Mouse (Mus musculus) G1E (cell line): ENCODE results near the gene Prlhr. TPM values are rescaled to one million over a fixed set of nuclear protein-coding genes. Genes with fewer than 3 reads are reported as not detected.
A peak's percentile ranks its signal among the peaks of the same experiment; 100 is the strongest.

Experiments
- ATAC-seq: 2 replicates; pipeline ENCODE4 v1.8.0; 2016; ENCODE audit warnings: mild to moderate bottlenecking; ENCODE audit not compliant: insufficient number of reproducible peaks, poor library complexity, low FRiP score, severe bottlenecking; ENCODE audit errors: extremely low read depth
- DNase-seq: peaks from one replicate; pipeline ENCODE4 v3.0.0; 2012; ENCODE audit warnings: low spot score
- H3K27me3 ChIP-seq: 2 replicates; pipeline ENCODE4 v1.6.1; 2012; ENCODE audit warnings: mild to moderate bottlenecking, low read length, inconsistent platforms; ENCODE audit not compliant: insufficient read depth
- H3K36me3 ChIP-seq: replicated peaks from 2 replicates; pipeline ENCODE3; 2012; ENCODE audit warnings: mild to moderate bottlenecking, inconsistent platforms
- H3K4me1 ChIP-seq: 2 replicates; pipeline ENCODE4 v1.6.1; 2012; ENCODE audit warnings: low read depth, low read length, inconsistent platforms, mixed read lengths; ENCODE audit not compliant: insufficient read depth
- H3K4me3 ChIP-seq: 2 replicates; pipeline ENCODE4 v1.5.1; 2012; ENCODE audit warnings: low read depth, mild to moderate bottlenecking, inconsistent platforms, low read length, moderate library complexity, mixed read lengths
- H3K9me3 ChIP-seq: replicated peaks from 2 replicates; pipeline ENCODE4 v1.6.1; 2012; ENCODE audit warnings: inconsistent platforms
- CTCF ChIP-seq: IDR thresholded peaks from 2 replicates; pipeline ENCODE4 v1.5.1; 2012; ENCODE audit warnings: low read depth, low read length, inconsistent platforms, mixed read lengths
- GATA1 ChIP-seq: IDR thresholded peaks from 2 replicates; pipeline ENCODE4 v1.6.1; 2012; ENCODE audit warnings: borderline replicate concordance, low read length, inconsistent platforms, mixed read lengths
- GATA2 ChIP-seq: IDR thresholded peaks from 2 replicates; pipeline ENCODE4 v1.6.1; 2012; ENCODE audit warnings: low read depth, low read length, inconsistent platforms, borderline replicate concordance
- POLR2AphosphoS5 ChIP-seq: IDR thresholded peaks from 2 replicates; pipeline ENCODE4 v1.6.1; 2012; ENCODE audit warnings: low read depth, low read length, inconsistent platforms; ENCODE audit not compliant: insufficient replicate concordance
- TAL1 ChIP-seq: conservative IDR thresholded peaks from 2 replicates; pipeline ENCODE4 v1.6.1; 2012; ENCODE audit warnings: low read depth, low read length, inconsistent platforms, mixed read lengths
- polyA plus RNA-seq: library from polyadenylated mRNA; stranded (reverse); fragments of >175 nt; gene quantifications from 2 replicates; pipeline ENCODE4 v1.2.3, GENCODE M21; 2012
- total RNA-seq, 2 experiments: library from RNA; stranded (forward) in 1 of 2; stranded (reverse) in 1 of 2; fragments of 200-1000 nt in 1 of 2; fragments of >200 nt in 1 of 2; fragmentation: Nextera tagmentation in 1 of 2; gene quantifications; 2 replicates each; pipeline ENCODE4 v1.2.3; 2014 to 2017

The Prlhr gene
- total and polyA plus RNA-seq, 3 experiments: 0.16 TPM; not detected in 2

DNA sequence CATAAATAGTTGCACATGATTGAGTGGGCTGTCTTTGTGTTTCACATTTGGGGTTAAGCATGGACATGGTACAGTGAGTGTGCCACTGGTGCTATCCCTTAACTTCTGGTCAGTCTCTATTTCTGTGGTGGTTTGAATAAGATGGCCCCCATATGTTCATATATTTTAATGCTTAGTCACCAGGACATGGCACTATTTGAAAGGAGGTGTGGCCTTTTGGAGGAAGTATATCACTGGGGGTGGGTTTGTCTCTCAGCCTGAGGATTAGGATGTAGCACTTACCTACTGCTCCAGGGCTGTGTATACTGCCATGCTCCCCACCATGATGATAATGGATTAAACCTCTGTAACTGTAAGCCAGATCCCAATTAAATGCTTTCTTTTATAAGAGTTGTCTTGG is 17.2 kb upstream of the Prlhr start:
- TF ChIP-seq GATA2: no peak
- TF ChIP-seq TAL1: no peak
- TF ChIP-seq POLR2AphosphoS5: no peak
- no peak for TF ChIP-seq GATA1
- TF ChIP-seq CTCF: no peak
- DNase-seq (no peak), ATAC-seq (no peak)
- Histone ChIP-seq H3K27me3 (no peaks in the 10 kb centered on the region), H3K36me3 (no peaks in the 10 kb centered on the region), H3K4me1 (no peaks in the 10 kb centered on the region; the same call in 1 of the 2 replicates), H3K9me3 (no peaks in the 10 kb centered on the region), H3K4me3 (no peak overlapping the region)

DNA sequence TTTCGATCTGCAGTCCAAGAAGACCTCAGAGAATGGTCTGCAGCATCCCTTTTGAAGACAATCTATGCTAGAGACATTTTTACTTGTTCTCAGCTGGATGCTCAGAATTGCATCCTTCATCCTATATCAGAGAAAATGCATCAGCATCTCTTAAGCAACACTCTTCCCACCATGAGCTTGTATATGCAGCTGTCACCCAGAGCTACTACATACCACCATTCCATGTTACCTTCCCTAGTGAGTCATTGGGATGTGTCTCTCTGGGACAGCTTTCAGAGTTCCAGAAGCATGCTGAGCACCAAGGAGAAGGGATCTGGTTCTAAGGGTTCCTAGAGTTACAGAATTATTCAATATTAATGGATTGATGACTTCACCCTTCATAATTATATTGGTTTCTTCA is 10.8 kb upstream of the Prlhr start:
- no peak for DNase-seq
- no peaks in the 10 kb centered on the region for H3K9me3 ChIP-seq
- H3K36me3 ChIP-seq: no peaks in the 10 kb centered on the region
- ATAC-seq: no peak
- H3K27me3 ChIP-seq: no peaks in the 10 kb centered on the region
- no peak for TF ChIP-seq GATA1
- TF ChIP-seq GATA2: no peak
- no peak for TF ChIP-seq TAL1
- no peak for TF ChIP-seq POLR2AphosphoS5
- no peak for TF ChIP-seq CTCF
- H3K4me3 ChIP-seq: no peak overlapping the region
- no peaks in the 10 kb centered on the region for H3K4me1 ChIP-seq

- ATAC-seq (no peak), DNase-seq (no peak)
- Histone ChIP-seq H3K36me3 (no peaks in the 10 kb centered on the region), H3K4me1 (no peaks in the 10 kb centered on the region), H3K4me3 (no peak overlapping the region), H3K27me3 (no peaks in the 10 kb centered on the region), H3K9me3 (no peaks in the 10 kb centered on the region)
- no peak for TF ChIP-seq CTCF
- no peak for TF ChIP-seq GATA2
- no peak for TF ChIP-seq GATA1
Observed at GRCm38 (mm10) chr19:60477788-60478187, 9.7 kb upstream of the Prlhr start.

DNA sequence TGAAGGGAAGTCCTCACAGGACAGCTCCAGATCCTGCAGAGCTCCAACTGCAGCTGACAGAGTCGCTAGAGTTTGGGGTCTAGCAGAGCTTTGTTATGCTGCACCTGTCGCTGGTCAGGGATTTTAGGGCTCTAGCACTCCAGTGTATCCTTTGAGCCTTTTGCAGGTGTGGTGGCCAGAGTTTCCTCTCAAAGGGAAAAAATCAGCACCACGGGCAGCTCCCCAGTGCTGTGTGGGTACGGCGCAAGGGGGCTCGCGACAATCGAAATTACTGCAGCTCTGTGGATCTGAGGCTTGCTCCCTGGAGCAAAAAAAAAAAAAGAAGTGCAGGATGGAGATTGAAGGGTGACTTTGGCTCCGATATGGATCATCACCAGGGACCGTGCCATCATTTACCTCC is 742 bp upstream of the Prlhr start:
- DNase-seq: peak; percentile 5
- H3K27me3 ChIP-seq: peaks cover 8% of the 10 kb centered on the region; the same call in 1 of the 2 replicates
- H3K4me3 ChIP-seq: no peak overlapping the region
- H3K36me3 ChIP-seq: no peaks in the 10 kb centered on the region
- H3K4me1 ChIP-seq: no peaks in the 10 kb centered on the region
- H3K9me3 ChIP-seq: peaks cover 6% of the 10 kb centered on the region
- TF ChIP-seq CTCF: no peak
- TF ChIP-seq GATA1: no peak
- no peak for TF ChIP-seq POLR2AphosphoS5
- TF ChIP-seq GATA2: no peak
- no peak for TF ChIP-seq TAL1
- no peak for ATAC-seq

GRCm38 (mm10) chr19:60467588-60468007 is 506 bp downstream of the Prlhr start:
- no peak for DNase-seq
- no peak overlapping the region for H3K4me3 ChIP-seq
- no peaks in the 10 kb centered on the region for H3K4me1 ChIP-seq
- peaks cover 8% of the 10 kb centered on the region; the same call in 1 of the 2 replicates for H3K27me3 ChIP-seq
- no peaks in the 10 kb centered on the region for H3K36me3 ChIP-seq
- ATAC-seq: no peak
- TF ChIP-seq GATA1: no peak
- TF ChIP-seq GATA2: no peak
- TF ChIP-seq TAL1: no peak
- peaks cover 6% of the 10 kb centered on the region for H3K9me3 ChIP-seq

DNA sequence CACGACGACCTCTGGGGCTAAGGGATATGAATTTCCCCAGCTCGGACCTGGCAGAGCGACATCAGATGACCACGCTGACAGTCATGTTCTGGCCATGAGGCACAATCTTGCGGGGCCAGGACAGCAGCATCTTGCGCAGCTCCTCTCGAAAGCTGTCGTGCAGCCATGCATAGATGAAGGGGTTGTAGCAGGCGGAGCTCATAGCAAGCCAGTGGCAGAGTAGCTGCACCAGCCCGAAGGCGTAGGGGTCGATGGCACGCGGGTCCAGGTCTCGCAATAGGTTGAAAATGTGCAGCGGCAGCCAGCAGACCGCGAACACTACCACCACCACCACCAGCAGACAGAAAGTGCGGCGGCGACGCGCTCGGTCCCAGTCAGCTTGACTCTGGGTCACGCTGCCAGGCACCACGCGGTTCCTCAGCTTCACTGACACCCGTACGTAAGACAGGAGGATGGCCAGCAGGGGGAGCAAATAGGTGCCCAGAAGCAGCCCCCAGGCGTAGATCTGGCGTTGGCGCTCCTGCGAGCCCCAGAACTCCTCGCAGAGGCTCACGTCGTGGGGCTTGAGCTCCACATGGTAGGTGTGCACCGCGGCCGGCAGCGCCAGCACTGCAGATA is 1.0 kb downstream of the Prlhr start:
- H3K36me3 ChIP-seq: no peaks in the 10 kb centered on the region
- no peak overlapping the region; the same call in 1 of the 2 replicates for H3K4me3 ChIP-seq
- DNase-seq (no peak), ATAC-seq (no peak)
- no peak for TF ChIP-seq GATA2
- peaks cover 8% of the 10 kb centered on the region; the same call in 1 of the 2 replicates for H3K27me3 ChIP-seq
- H3K9me3 ChIP-seq: peaks cover 6% of the 10 kb centered on the region
- H3K4me1 ChIP-seq: no peaks in the 10 kb centered on the region

- H3K9me3 ChIP-seq: peaks cover 6% of the 10 kb centered on the region
- H3K4me1 ChIP-seq: no peaks in the 10 kb centered on the region
- no peak overlapping the region for H3K4me3 ChIP-seq
- TF ChIP-seq GATA1: no peak
- no peak for TF ChIP-seq POLR2AphosphoS5
- TF ChIP-seq CTCF: no peak
- TF ChIP-seq GATA2: no peak
- no peak for TF ChIP-seq TAL1
- no peaks in the 10 kb centered on the region for H3K36me3 ChIP-seq
- no peak for DNase-seq
- H3K27me3 ChIP-seq: peaks cover 13% of the 10 kb centered on the region; the same call in 1 of the 2 replicates
- ATAC-seq: no peak
Observed at GRCm38 (mm10) chr19:60465726-60466125, 2.4 kb downstream of the Prlhr start.
